Mouse (Mus musculus): ENCODE data around the gene Smok3b. TPM values are rescaled to one million over a fixed set of nuclear protein-coding genes. Genes with fewer than 3 reads are reported as not detected.
"Not testable (repeated sequence)": the region's sequence is repeated elsewhere in the genome, so short reads cannot be mapped to it uniquely, and the experiment has no call there.

Smok3b gene
- 0.06 TPM in 1 of 2 replicates, not detected in the other for polyA plus RNA-seq (2012; ENCODE audit: insufficient read depth, low replicate concordance)

DNA sequence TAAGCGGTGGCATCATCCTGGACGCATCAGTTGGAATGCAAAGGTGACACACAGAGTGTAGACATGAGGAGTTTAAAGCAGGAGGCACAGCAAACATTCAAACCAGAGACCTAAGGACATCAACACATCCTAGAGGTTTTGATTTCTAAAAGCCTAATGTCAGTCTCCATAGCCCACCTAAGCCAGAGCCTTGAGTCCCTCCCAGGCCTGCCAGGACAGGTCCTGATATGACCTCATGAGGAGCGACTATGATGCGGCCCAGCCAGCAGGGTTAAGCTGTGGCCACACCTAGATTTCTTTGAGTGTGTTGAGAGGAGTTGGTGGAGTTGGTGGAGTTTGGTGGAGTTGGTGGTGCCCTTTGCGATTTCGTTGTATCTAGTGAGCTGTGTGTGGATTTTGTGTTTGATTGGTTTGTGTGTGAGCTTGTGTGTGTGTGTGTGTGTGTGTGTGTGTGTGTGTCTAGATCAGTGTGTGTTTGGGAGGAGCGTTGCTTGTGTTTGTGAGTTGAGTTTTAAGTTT lies at the start of gene Smok3b, which contains the start of gene Smok3a:
TSS of gene Smok3b (plus strand) at position 469 of the 519 bp plus-strand sequence.
TSS of gene Smok3a (plus strand) at position 301 of the 519 bp plus-strand sequence.
- not testable (repeated sequence) for H3K27me3 ChIP-seq (replicated peaks); H3K9me3 ChIP-seq; H3K4me1 ChIP-seq; H3K36me3 ChIP-seq (replicated peaks; ENCODE audit: low read length); H3K4me3 ChIP-seq (replicated peaks)

GRCm38 (mm10) chr5:137973161-137973560 lies 48.1 kb upstream of the Smok3b start:
- no peaks in the 10 kb centered on the region for H3K9me3 ChIP-seq
- peaks cover 7% of the 10 kb centered on the region for H3K27me3 ChIP-seq (replicated peaks)
- no peaks in the 10 kb centered on the region for H3K36me3 ChIP-seq (replicated peaks; ENCODE audit: low read length)
- H3K4me3 ChIP-seq (replicated peaks), result no peak overlapping the region
- no peaks in the 10 kb centered on the region for H3K4me1 ChIP-seq
- TF ChIP-seq FLI1 (IDR thresholded peaks at IDR 0.05; ENCODE audit: low read length) (no peak), GATA1 (IDR thresholded peaks at IDR 0.05; ENCODE audit: borderline replicate concordance, low read length) (no peak)

- H3K9me3 ChIP-seq, result no peaks in the 10 kb centered on the region
- no peaks in the 10 kb centered on the region for H3K4me1 ChIP-seq
- peaks cover 7% of the 10 kb centered on the region for H3K27me3 ChIP-seq (replicated peaks)
- H3K36me3 ChIP-seq (replicated peaks; ENCODE audit: low read length), result no peaks in the 10 kb centered on the region
- TF ChIP-seq FLI1 (IDR thresholded peaks at IDR 0.05; ENCODE audit: low read length), result no peak
- no peak for TF ChIP-seq GATA1 (IDR thresholded peaks at IDR 0.05; ENCODE audit: borderline replicate concordance, low read length)
- no peak overlapping the region for H3K4me3 ChIP-seq (replicated peaks)
Observed at GRCm38 (mm10) chr5:137973738-137974137, 47.5 kb upstream of the Smok3b start.

GRCm38 (mm10) chr5:137974724-137975123 lies 46.5 kb upstream of the Smok3b start:
- peaks cover 7% of the 10 kb centered on the region for H3K27me3 ChIP-seq (replicated peaks)
- H3K9me3 ChIP-seq, result no peaks in the 10 kb centered on the region
- no peaks in the 10 kb centered on the region for H3K4me1 ChIP-seq
- no peak for TF ChIP-seq FLI1 (IDR thresholded peaks at IDR 0.05; ENCODE audit: low read length)
- TF ChIP-seq GATA1 (IDR thresholded peaks at IDR 0.05; ENCODE audit: borderline replicate concordance, low read length), result no peak
- H3K4me3 ChIP-seq (replicated peaks), result no peak overlapping the region
- no peaks in the 10 kb centered on the region for H3K36me3 ChIP-seq (replicated peaks; ENCODE audit: low read length)

- peaks cover 7% of the 10 kb centered on the region for H3K27me3 ChIP-seq (replicated peaks)
- H3K36me3 ChIP-seq (replicated peaks; ENCODE audit: low read length), result no peaks in the 10 kb centered on the region
- H3K4me3 ChIP-seq (replicated peaks), result no peak overlapping the region
- no peak for TF ChIP-seq GATA1 (IDR thresholded peaks at IDR 0.05; ENCODE audit: borderline replicate concordance, low read length)
- TF ChIP-seq FLI1 (IDR thresholded peaks at IDR 0.05; ENCODE audit: low read length), result no peak
- no peaks in the 10 kb centered on the region for H3K4me1 ChIP-seq
- H3K9me3 ChIP-seq, result no peaks in the 10 kb centered on the region
Observed at GRCm38 (mm10) chr5:137975434-137975833, 45.8 kb upstream of the Smok3b start.

- H3K9me3 ChIP-seq, result no peaks in the 10 kb centered on the region
- TF ChIP-seq FLI1 (IDR thresholded peaks at IDR 0.05; ENCODE audit: low read length) (no peak), GATA1 (IDR thresholded peaks at IDR 0.05; ENCODE audit: borderline replicate concordance, low read length) (no peak)
- H3K4me3 ChIP-seq (replicated peaks), result no peak overlapping the region
- no peaks in the 10 kb centered on the region for H3K36me3 ChIP-seq (replicated peaks; ENCODE audit: low read length)
- H3K4me1 ChIP-seq, result no peaks in the 10 kb centered on the region
- peaks cover 7% of the 10 kb centered on the region for H3K27me3 ChIP-seq (replicated peaks)
Observed at GRCm38 (mm10) chr5:137977291-137977690, 43.9 kb upstream of the Smok3b start.

- Histone ChIP-seq H3K4me3 (replicated peaks) (no peak overlapping the region), H3K9me3 (no peaks in the 10 kb centered on the region), H3K27me3 (replicated peaks) (peaks cover 7% of the 10 kb centered on the region), H3K36me3 (replicated peaks; ENCODE audit: low read length) (no peaks in the 10 kb centered on the region), H3K4me1 (no peaks in the 10 kb centered on the region)
- TF ChIP-seq GATA1 (IDR thresholded peaks at IDR 0.05; ENCODE audit: borderline replicate concordance, low read length) (no peak), FLI1 (IDR thresholded peaks at IDR 0.05; ENCODE audit: low read length) (no peak)
Observed at GRCm38 (mm10) chr5:137979081-137979480, 42.1 kb upstream of the Smok3b start.

- H3K36me3 ChIP-seq (replicated peaks; ENCODE audit: low read length), result no peaks in the 10 kb centered on the region
- TF ChIP-seq FLI1 (IDR thresholded peaks at IDR 0.05; ENCODE audit: low read length), result no peak
- no peak for TF ChIP-seq GATA1 (IDR thresholded peaks at IDR 0.05; ENCODE audit: borderline replicate concordance, low read length)
- no peak within 1 kb of the TSS for H3K4me3 ChIP-seq (replicated peaks)
- no peaks in the 10 kb centered on the region for H3K27me3 ChIP-seq (replicated peaks)
- H3K4me1 ChIP-seq, result no peaks in the 10 kb centered on the region
- no peaks in the 10 kb centered on the region for H3K9me3 ChIP-seq
Observed at GRCm38 (mm10) chr5:137981300-137981699, 39.9 kb upstream of the Smok3b start, which contains the start of gene Azgp1. TSS of gene Azgp1 (plus strand) at chr5:137981520.

DNA sequence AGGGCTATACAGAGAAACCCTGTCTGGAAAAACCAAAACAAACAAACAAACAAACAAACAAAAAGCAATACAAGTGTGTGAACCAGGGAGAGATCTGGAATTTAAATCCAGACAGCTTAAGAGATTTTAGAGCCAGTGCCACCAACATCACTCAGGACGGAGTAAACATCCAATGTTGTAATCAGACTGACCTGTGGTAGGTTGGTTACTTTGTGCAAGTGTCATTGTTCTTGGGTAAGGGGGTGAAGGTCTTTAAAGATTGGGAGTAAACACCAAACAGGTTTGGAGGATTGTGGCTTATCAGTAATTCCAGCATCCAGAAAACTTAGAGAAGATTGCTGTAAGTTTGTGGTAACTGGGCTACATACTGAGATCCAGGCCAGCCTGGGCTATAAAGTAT lies 34.9 kb upstream of the Smok3b start:
- Histone ChIP-seq H3K27me3 (replicated peaks) (no peaks in the 10 kb centered on the region), H3K4me3 (replicated peaks) (no peak overlapping the region), H3K4me1 (no peaks in the 10 kb centered on the region), H3K9me3 (peaks cover 2% of the 10 kb centered on the region; the same call in 1 of the 2 replicates), H3K36me3 (replicated peaks; ENCODE audit: low read length) (no peaks in the 10 kb centered on the region)
- TF ChIP-seq GATA1 (IDR thresholded peaks at IDR 0.05; ENCODE audit: borderline replicate concordance, low read length), result no peak
- no peak for TF ChIP-seq FLI1 (IDR thresholded peaks at IDR 0.05; ENCODE audit: low read length)

DNA sequence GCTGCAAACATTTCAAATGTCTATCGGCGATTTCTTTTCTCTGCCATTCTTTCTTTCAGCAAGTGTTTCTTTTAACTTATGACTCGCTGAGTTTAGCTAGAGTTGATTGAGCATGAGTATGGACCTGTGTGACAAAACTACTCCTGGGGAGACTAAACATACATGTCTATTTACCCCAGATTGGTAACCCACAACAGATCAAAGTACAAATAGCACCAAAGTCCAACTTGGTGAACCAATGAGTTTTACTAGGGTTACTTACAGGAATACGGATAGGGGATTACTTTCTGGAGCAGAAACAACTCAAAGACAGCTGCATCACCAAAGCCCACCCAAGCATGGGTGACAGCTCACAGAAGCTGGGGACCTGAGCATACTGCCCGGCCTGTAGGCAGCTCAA lies 11.8 kb upstream of the Smok3b start:
- Histone ChIP-seq H3K27me3 (replicated peaks) (no peaks in the 10 kb centered on the region), H3K4me3 (replicated peaks) (no peak overlapping the region), H3K9me3 (no peaks in the 10 kb centered on the region), H3K36me3 (replicated peaks; ENCODE audit: low read length) (no peaks in the 10 kb centered on the region), H3K4me1 (no peaks in the 10 kb centered on the region)
- no peak for TF ChIP-seq GATA1 (IDR thresholded peaks at IDR 0.05; ENCODE audit: borderline replicate concordance, low read length)
- TF ChIP-seq FLI1 (IDR thresholded peaks at IDR 0.05; ENCODE audit: low read length), result no peak

DNA sequence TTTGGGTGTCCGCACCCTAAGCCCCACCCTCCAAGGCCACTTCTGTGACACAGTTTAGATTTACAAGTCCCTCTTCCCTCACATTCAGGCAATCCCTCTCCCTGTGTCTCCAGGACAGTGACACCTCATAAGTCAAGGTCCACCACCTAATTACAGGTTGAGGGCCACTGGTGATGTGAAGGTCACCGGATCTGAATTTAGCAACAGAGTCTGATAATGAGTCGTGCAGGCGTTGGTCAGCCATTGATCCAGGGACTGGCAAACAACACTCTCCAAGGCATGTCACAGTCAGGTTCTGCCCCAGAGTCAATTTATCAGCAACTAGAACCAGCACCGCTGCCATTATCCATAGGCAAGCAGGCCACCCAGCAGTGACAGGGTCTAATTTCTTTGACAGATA lies 8.8 kb upstream of the Smok3b start:
- H3K27me3 ChIP-seq (replicated peaks), result peaks cover 3% of the 10 kb centered on the region
- TF ChIP-seq GATA1 (IDR thresholded peaks at IDR 0.05; ENCODE audit: borderline replicate concordance, low read length), result no peak
- no peak for TF ChIP-seq FLI1 (IDR thresholded peaks at IDR 0.05; ENCODE audit: low read length)
- H3K4me1 ChIP-seq, result no peaks in the 10 kb centered on the region
- no peaks in the 10 kb centered on the region for H3K36me3 ChIP-seq (replicated peaks; ENCODE audit: low read length)
- H3K4me3 ChIP-seq (replicated peaks), result no peak overlapping the region
- H3K9me3 ChIP-seq, result no peaks in the 10 kb centered on the region

Data from megakaryocyte, embryonic 14.5 days (primary cell).